In genomic region chr1:135698451-135698921, GRCm38 (mm10) we compare ENCODE assay signal across 9 mouse cellular contexts. TPM values are rescaled to one million over a fixed set of nuclear protein-coding genes. Genes with fewer than 3 reads are reported as not detected.
A peak's percentile ranks its signal among the peaks of the same experiment; 100 is the strongest.
DNase-seq lines count a peak whose midpoint lies in the region; ATAC-seq and TF ChIP-seq lines count a peak whose summit lies in the region.
"Had no signal": no experiment of that assay in that cellular context is flagged by ENCODE, and none has a peak within 500 bp of the region (broad histone marks: within the 10 kb centered on the region; RNA-seq: fewer than 3 reads in every experiment).

No protein-coding gene starts in this region.

- intact Hi-C loops in left cerebral cortex, postnatal 25 days (cut with DNase I) = loop anchor here (2.0 kb wide), 1 partner anchor 238 kb away; no protein-coding TSS in a partner anchor

- H3K9ac ChIP-seq in kidney, postnatal 0 days (ENCODE audit: low read depth, low read length) = 0 out of 2 replicates have a peak overlapping the region, but pooled peaks have one; percentile 2
- no peak overlapping the region for H3K9ac ChIP-seq in embryonic facial prominence, embryonic 15.5 days
- no peak overlapping the region for H3K9ac ChIP-seq in intestine, postnatal 0 days (ENCODE audit: low read depth, low read length)
- H3K9ac ChIP-seq in stomach, embryonic 14.5 days (replicated peaks; ENCODE audit: low read depth, low read length) = no peak overlapping the region

- H3K4me3 ChIP-seq in kidney, postnatal 0 days (replicated peaks; ENCODE audit: low read depth, low read length) = no peak overlapping the region
- H3K4me3 ChIP-seq in embryonic facial prominence, embryonic 15.5 days (replicated peaks) = no peak overlapping the region; the same call in 1 of the 2 replicates
- no peak overlapping the region for H3K4me3 ChIP-seq in intestine, postnatal 0 days (ENCODE audit: low read depth, low read length)
- H3K4me3 ChIP-seq in stomach, embryonic 14.5 days (ENCODE audit: low read depth, low read length) = 0 out of 2 replicates have a peak overlapping the region, but pooled peaks have one; percentile 18

- H3K4me1 ChIP-seq in kidney, postnatal 0 days (replicated peaks; ENCODE audit: insufficient read depth, low read length) = 0 out of 2 replicates have a peak, but pooled peaks cover 6% of the 10 kb centered on the region
- peaks cover 30% of the 10 kb centered on the region for H3K4me1 ChIP-seq in embryonic facial prominence, embryonic 15.5 days
- peaks cover 4% of the 10 kb centered on the region; the same call in 1 of the 2 replicates for H3K4me1 ChIP-seq in intestine, postnatal 0 days (replicated peaks; ENCODE audit: control insufficient read depth, insufficient read depth, low read length)
- peaks cover 16% of the 10 kb centered on the region for H3K4me1 ChIP-seq in stomach, embryonic 14.5 days (ENCODE audit: control insufficient read depth, insufficient read depth, low read length)

- 22% methylated on average over 11 of the region's 11 CpGs for WGBS in kidney, postnatal 0 days
- 6% methylated on average over 11 of the region's 11 CpGs for WGBS in embryonic facial prominence, embryonic 15.5 days
- 35% methylated on average over 11 of the region's 11 CpGs for WGBS in intestine, postnatal 0 days
- 8% methylated on average over 11 of the region's 11 CpGs for WGBS in stomach, embryonic 14.5 days

- no peaks in the 10 kb centered on the region for H3K27me3 ChIP-seq in kidney, postnatal 0 days (ENCODE audit: insufficient read depth, low read length)
- H3K27me3 ChIP-seq in embryonic facial prominence, embryonic 15.5 days = 0 out of 2 replicates have a peak, but pooled peaks cover 3% of the 10 kb centered on the region
- no peaks in the 10 kb centered on the region; the same call in 1 of the 2 replicates for H3K27me3 ChIP-seq in intestine, postnatal 0 days (replicated peaks; ENCODE audit: control insufficient read depth, insufficient read depth, low read length)
- no peaks in the 10 kb centered on the region for H3K27me3 ChIP-seq in stomach, embryonic 14.5 days (ENCODE audit: control insufficient read depth, insufficient read depth, low read length)
- H3K27me3 ChIP-seq: Patski had no signal

- no peaks in the 10 kb centered on the region for H3K9me3 ChIP-seq in kidney, postnatal 0 days (replicated peaks; ENCODE audit: low read length)
- H3K9me3 ChIP-seq in embryonic facial prominence, embryonic 15.5 days (replicated peaks) = no peaks in the 10 kb centered on the region
- H3K9me3 ChIP-seq in intestine, postnatal 0 days (ENCODE audit: control insufficient read depth) = no peaks in the 10 kb centered on the region
- no peaks in the 10 kb centered on the region for H3K9me3 ChIP-seq in stomach, embryonic 14.5 days (ENCODE audit: control insufficient read depth, low read depth, low read length)

- no peak for TF ChIP-seq CTCF in kidney, postnatal 0 days (IDR thresholded peaks at IDR 0.05; ENCODE audit: low read depth)
- TF ChIP-seq CTCF in intestine, postnatal 0 days (IDR thresholded peaks at IDR 0.05; ENCODE audit: low read depth) = no peak

- no peak for ATAC-seq in kidney, postnatal 0 days (replicated peaks; ENCODE audit: low FRiP score, low read depth)
- ATAC-seq in embryonic facial prominence, embryonic 15.5 days (ENCODE audit: insufficient number of reproducible peaks, low FRiP score, low TSS enrichment, low read depth) = peak; percentile 67
- no peak for ATAC-seq in intestine, postnatal 0 days
- ATAC-seq in stomach, embryonic 14.5 days (ENCODE audit: insufficient number of reproducible peaks, insufficient read depth, low FRiP score, low read depth) = no peak

- H3K4me2 ChIP-seq in kidney, postnatal 0 days (ENCODE audit: low read length) = peak overlapping the region; percentile 52; the same call in 1 of the 2 replicates
- peak overlapping the region; percentile 54 for H3K4me2 ChIP-seq in embryonic facial prominence, embryonic 15.5 days (replicated peaks)
- H3K4me2 ChIP-seq in intestine, postnatal 0 days (replicated peaks; ENCODE audit: low read depth) = peak overlapping the region; percentile 57
- H3K4me2 ChIP-seq in stomach, embryonic 14.5 days (replicated peaks; ENCODE audit: low read depth, low read length) = peak overlapping the region; percentile 39

- H3K27ac ChIP-seq in kidney, postnatal 0 days = no peak overlapping the region
- H3K27ac ChIP-seq in embryonic facial prominence, embryonic 15.5 days (replicated peaks) = peak overlapping the region; percentile 80
- H3K27ac ChIP-seq in intestine, postnatal 0 days (ENCODE audit: low read depth, low read length) = no peak overlapping the region
- H3K27ac ChIP-seq in stomach, embryonic 14.5 days (ENCODE audit: low read length) = no peak overlapping the region

- peak; percentile 59 for DNase-seq in kidney, postnatal 0 days (ENCODE audit: low spot score)
- DNase-seq in kidney, postnatal 36 days = no peak
- no peak for DNase-seq in left cerebral cortex, postnatal 25 days (ENCODE audit: low spot score in 2 of 2)
- DNase-seq in testis, postnatal 10 days (ENCODE audit: low spot score) = no peak
- no peak for DNase-seq in ovary, postnatal 14 days (ENCODE audit: low spot score)

- no peaks in the 10 kb centered on the region for H3K36me3 ChIP-seq in kidney, postnatal 0 days (ENCODE audit: insufficient read depth, low read length)
- no peaks in the 10 kb centered on the region for H3K36me3 ChIP-seq in embryonic facial prominence, embryonic 15.5 days
- no peaks in the 10 kb centered on the region for H3K36me3 ChIP-seq in intestine, postnatal 0 days (ENCODE audit: control insufficient read depth, insufficient read depth)
- no peaks in the 10 kb centered on the region for H3K36me3 ChIP-seq in stomach, embryonic 14.5 days (ENCODE audit: control insufficient read depth, insufficient read depth, low read length)

RNA-seq across cellular contexts. Expression of gene Csrp1, which starts 21.4 kb away (rescaled TPM):
- polyA plus RNA-seq in kidney, postnatal 0 days (2015; fragmentation: Nextera tagmentation; extraction: Ambion mirVana) = 189 and 190 TPM in 2 replicates
- polyA plus RNA-seq in embryonic facial prominence, embryonic 15.5 days (2015; fragmentation: Nextera tagmentation; extraction: Ambion mirVana) = 118 and 128 TPM in 2 replicates
- polyA plus RNA-seq in intestine, postnatal 0 days (2015; fragmentation: Nextera tagmentation; extraction: Ambion mirVana) = 284 and 285 TPM in 2 replicates
- polyA plus RNA-seq in stomach, embryonic 14.5 days (2014; fragmentation: Nextera tagmentation; extraction: Ambion mirVana) = 232 and 265 TPM in 2 replicates
- total RNA-seq in left cerebral cortex, postnatal 25 days (2021) = 100 to 1,000 TPM; 179 to 206 TPM
